15 mouse cellular contexts compared by ENCODE assay signal in genomic region chr16:65828141-65828565, GRCm38 (mm10). TPM values are rescaled to one million over a fixed set of nuclear protein-coding genes. Genes with fewer than 3 reads are reported as not detected.
DNase-seq lines count a peak whose midpoint lies in the region; ATAC-seq lines count a peak whose summit lies in the region.
"Had no signal": no experiment of that assay in that cellular context is flagged by ENCODE, and none has a peak within 500 bp of the region (broad histone marks: within the 10 kb centered on the region; RNA-seq: fewer than 3 reads in every experiment).

No protein-coding gene starts in this region.

- no peak overlapping the region for H3K9ac ChIP-seq in lung, embryonic 16.5 days (ENCODE audit: low read length)
- H3K9ac ChIP-seq: forebrain, postnatal 0 days had no signal

- DNase-seq in kidney, adult 9 months, result peak; percentile 9
- no peak for DNase-seq in kidney, adult 18-20 months
- DNase-seq in adipocyte (ENCODE audit: low spot score), result peak; percentile 43
- DNase-seq in heart, adult 8-10 months (ENCODE audit: low spot score), result peak; percentile 56
- no peak for DNase-seq in yolk sac, embryonic 10.5 days (ENCODE audit: low spot score)
- no peak for DNase-seq in forebrain, embryonic 10.5 days (ENCODE audit: extremely low spot score, low spot score)
- DNase-seq: cerebellum, adult 11-12 months; forebrain, postnatal 0 days; right cerebral cortex, postnatal 4 days; thymus, adult 2 months had no signal

- H3K27ac ChIP-seq in lung, embryonic 16.5 days (ENCODE audit: low read length), result no peak overlapping the region
- no peak overlapping the region for H3K27ac ChIP-seq in forebrain, embryonic 10.5 days
- H3K27ac ChIP-seq: hindbrain, embryonic 10.5 days had no signal

- H3K4me3 ChIP-seq in lung, embryonic 16.5 days (ENCODE audit: low read length), result no peak overlapping the region
- H3K4me3 ChIP-seq in forebrain, embryonic 10.5 days, result no peak overlapping the region
- H3K4me3 ChIP-seq: hindbrain, embryonic 10.5 days had no signal

- no peaks in the 10 kb centered on the region for H3K27me3 ChIP-seq in lung, embryonic 16.5 days (ENCODE audit: control insufficient read depth, insufficient read depth, low read depth, low read length)
- H3K27me3 ChIP-seq in forebrain, embryonic 10.5 days (ENCODE audit: poor library complexity, severe bottlenecking), result no peaks in the 10 kb centered on the region

- peak; percentile 76 for ATAC-seq in lung, embryonic 16.5 days (ENCODE audit: low read depth)
- no peak for ATAC-seq in CD4-positive, CD25-positive, alpha-beta regulatory T cell, adult 4 months
- ATAC-seq: forebrain, postnatal 0 days had no signal

- H3K4me2 ChIP-seq in lung, embryonic 16.5 days (ENCODE audit: low read depth, low read length), result peak overlapping the region; percentile 32

- no peaks in the 10 kb centered on the region for H3K9me3 ChIP-seq in lung, embryonic 16.5 days (ENCODE audit: control insufficient read depth, low read length)
- H3K9me3 ChIP-seq in forebrain, embryonic 10.5 days, result no peaks in the 10 kb centered on the region
- H3K9me3 ChIP-seq: hindbrain, embryonic 10.5 days had no signal

- H3K4me1 ChIP-seq in lung, embryonic 16.5 days (replicated peaks; ENCODE audit: control insufficient read depth, insufficient read depth, low read length), result no peaks in the 10 kb centered on the region
- no peaks in the 10 kb centered on the region for H3K4me1 ChIP-seq in forebrain, embryonic 10.5 days
- H3K4me1 ChIP-seq: hindbrain, embryonic 10.5 days had no signal

- H3K36me3 ChIP-seq in lung, embryonic 16.5 days (ENCODE audit: control insufficient read depth, insufficient read depth, low read length), result no peaks in the 10 kb centered on the region
- H3K36me3 ChIP-seq in forebrain, embryonic 10.5 days (replicated peaks), result no peaks in the 10 kb centered on the region
- H3K36me3 ChIP-seq: hindbrain, embryonic 10.5 days had no signal

- WGBS in lung, embryonic 16.5 days, result 41% methylated on average over 9 of the region's 9 CpGs
- WGBS in forebrain, embryonic 10.5 days, result 92% methylated on average over 9 of the region's 9 CpGs

RNA-seq across cellular contexts. Expression of gene Vgll3, which starts 13.1 kb away (rescaled TPM):
- total RNA-seq in heart, adult 8-10 months (2022), result 1 to 10 TPM; 2.0 to 2.8 (median 2.4) TPM
- 3.9 and 4.9 TPM in 2 replicates for polyA plus RNA-seq in lung, embryonic 16.5 days (2015; fragmentation: Nextera tagmentation; extraction: Ambion mirVana)
- polyA plus RNA-seq in CD4-positive, CD25-positive, alpha-beta regulatory T cell, adult 4 months (2017; shearing (Covaris generic)), result not detected
- polyA plus RNA-seq in forebrain, embryonic 10.5 days (2016; fragmentation: Nextera tagmentation; extraction: Ambion mirVana), result 1.7 and 2.4 TPM in 2 replicates
- total RNA-seq: megakaryocyte progenitor cell, adult 5-6 weeks; monocyte, adult 5-6 weeks had no signal

Comparison
In these comparisons a context has a peak if more than half of its experiments do, and no peak if none do; other contexts are left out.
1. DNase-seq: peak in kidney, adult 9 months (single experiment), adipocyte (single experiment) and heart, adult 8-10 months (single experiment); none in kidney, adult 18-20 months (single experiment), yolk sac, embryonic 10.5 days (single experiment) and forebrain, embryonic 10.5 days (single experiment).